Mouse (Mus musculus) limb, embryonic 13.5 days (tissue): Measurements from ENCODE around the gene Ier5. TPM values are rescaled to one million over a fixed set of nuclear protein-coding genes. Genes with fewer than 3 reads are reported as not detected.

Source experiments
- ATAC-seq: fragments of 200-750 bp; cut with Nextera tagmentation; 2 replicates; pipeline ENCODE4 v1.8.0; 2017; ENCODE audit warnings: low read depth, moderate number of reproducible peaks, moderate TSS enrichment; ENCODE audit not compliant: low FRiP score
- H3K27ac ChIP-seq: fragments of 300-500 bp; sonication (generic); 2 replicates; pipeline ENCODE4 v1.5.1; 2015; ENCODE audit warnings: inconsistent platforms, mild to moderate bottlenecking, moderate library complexity
- H3K27me3 ChIP-seq: fragments of 300-500 bp; sonication (generic); 2 replicates; pipeline ENCODE4 v1.6.1; 2015; ENCODE audit warnings: mild to moderate bottlenecking, inconsistent platforms
- H3K36me3 ChIP-seq: fragments of 300-500 bp; sonication (generic); 2 replicates; pipeline ENCODE4 v1.6.1; 2015; ENCODE audit warnings: inconsistent platforms, mild to moderate bottlenecking, moderate library complexity
- H3K4me1 ChIP-seq: fragments of 300-500 bp; sonication (generic); 2 replicates; pipeline ENCODE4 v1.6.1; 2015; ENCODE audit warnings: inconsistent platforms
- H3K4me2 ChIP-seq: fragments of 300-500 bp; sonication (generic); replicated peaks from 2 replicates; pipeline ENCODE4 v1.6.1; 2015; ENCODE audit warnings: inconsistent platforms, mild to moderate bottlenecking, moderate library complexity
- H3K4me3 ChIP-seq: fragments of 300-500 bp; sonication (generic); 2 replicates; pipeline ENCODE4 v1.5.1; 2015; ENCODE audit warnings: moderate library complexity, mild to moderate bottlenecking, inconsistent platforms
- H3K9ac ChIP-seq: fragments of 300-500 bp; sonication (generic); 2 replicates; pipeline ENCODE4 v1.6.1; 2015; ENCODE audit warnings: mild to moderate bottlenecking, inconsistent platforms
- H3K9me3 ChIP-seq: fragments of 300-500 bp; sonication (generic); 2 replicates; pipeline ENCODE4 v1.6.1; 2016; ENCODE audit warnings: inconsistent platforms
- WGBS: fragments of 180-500 bp; shearing (Covaris S2); methylation state at CpG from one replicate; pipeline ENCODE4 v1.1.7; 2015; 5-methylcytosine and 5-hydroxymethylcytosine counted together
- polyA plus RNA-seq: library from polyadenylated mRNA; unstranded; fragments of >200 nt; fragmentation: Nextera tagmentation; extraction: Ambion mirVana; gene quantifications from 2 replicates; pipeline ENCODE4 v1.2.1, GENCODE M21; 2015

Gene Ier5
- polyA plus RNA-seq, 1 experiment from 2014 or later: 5.8 TPM

- H3K4me1 ChIP-seq: peaks cover 50% of the 10 kb centered on the region
- ATAC-seq: no peak
- no peaks in the 10 kb centered on the region for H3K36me3 ChIP-seq
- no peak overlapping the region for H3K4me2 ChIP-seq
- H3K9ac ChIP-seq: no peak overlapping the region
- 0 out of 2 replicates have a peak, but pooled peaks cover 6% of the 10 kb centered on the region for H3K27me3 ChIP-seq
- 53% methylated on average over 6 of the region's 6 CpGs for WGBS
- H3K4me3 ChIP-seq: no peak overlapping the region
- no peak overlapping the region for H3K27ac ChIP-seq
- no peaks in the 10 kb centered on the region for H3K9me3 ChIP-seq
These were observed 41.1 kb downstream of the Ier5 start for GRCm38 (mm10) chr1:155058099-155059012.

GRCm38 (mm10) chr1:155056166-155056565 lies 43.3 kb downstream of the Ier5 start:
- no peak overlapping the region for H3K27ac ChIP-seq
- no peaks in the 10 kb centered on the region for H3K36me3 ChIP-seq
- 93% methylated on average over 1 of the region's 1 CpGs for WGBS
- peaks cover 67% of the 10 kb centered on the region for H3K4me1 ChIP-seq
- no peaks in the 10 kb centered on the region for H3K9me3 ChIP-seq
- no peak for ATAC-seq
- H3K9ac ChIP-seq: no peak overlapping the region
- H3K4me2 ChIP-seq: no peak overlapping the region
- no peaks in the 10 kb centered on the region for H3K27me3 ChIP-seq
- no peak overlapping the region for H3K4me3 ChIP-seq

GRCm38 (mm10) chr1:155055041-155055440 lies 44.4 kb downstream of the Ier5 start:
- peak overlapping the region; percentile 72 for H3K27ac ChIP-seq
- no peaks in the 10 kb centered on the region for H3K27me3 ChIP-seq
- peaks cover 67% of the 10 kb centered on the region for H3K4me1 ChIP-seq
- peak overlapping the region; percentile 32 for H3K4me2 ChIP-seq
- ATAC-seq: peak; percentile 55
- H3K4me3 ChIP-seq: no peak overlapping the region
- no peaks in the 10 kb centered on the region for H3K36me3 ChIP-seq
- no peak overlapping the region for H3K9ac ChIP-seq
- WGBS: 11% methylated on average over 3 of the region's 3 CpGs
- H3K9me3 ChIP-seq: no peaks in the 10 kb centered on the region

- peak overlapping the region; percentile 72 for H3K27ac ChIP-seq
- ATAC-seq: peak; percentile 46; the same call in 1 of the 2 replicates
- WGBS: 17% methylated on average over 6 of the region's 6 CpGs
- H3K27me3 ChIP-seq: no peaks in the 10 kb centered on the region
- no peak overlapping the region for H3K4me3 ChIP-seq
- H3K4me1 ChIP-seq: peaks cover 67% of the 10 kb centered on the region
- H3K36me3 ChIP-seq: no peaks in the 10 kb centered on the region
- H3K9ac ChIP-seq: no peak overlapping the region
- no peaks in the 10 kb centered on the region for H3K9me3 ChIP-seq
- H3K4me2 ChIP-seq: peak overlapping the region; percentile 32
These were observed 45.0 kb downstream of the Ier5 start for GRCm38 (mm10) chr1:155054366-155054965.

- H3K27ac ChIP-seq: peak overlapping the region; percentile 76; the same call in 1 of the 2 replicates
- no peak overlapping the region for H3K9ac ChIP-seq
- no peak for ATAC-seq
- no peak overlapping the region for H3K4me2 ChIP-seq
- H3K4me3 ChIP-seq: no peak overlapping the region
- peaks cover 65% of the 10 kb centered on the region for H3K4me1 ChIP-seq
- no peaks in the 10 kb centered on the region for H3K27me3 ChIP-seq
- WGBS: 87% methylated on average over 1 of the region's 1 CpGs
- no peaks in the 10 kb centered on the region for H3K36me3 ChIP-seq
- no peaks in the 10 kb centered on the region for H3K9me3 ChIP-seq
These were observed 46.1 kb downstream of the Ier5 start for GRCm38 (mm10) chr1:155053296-155053695.

- Histone ChIP-seq H3K4me3 (no peak overlapping the region), H3K9me3 (no peaks in the 10 kb centered on the region), H3K27me3 (no peaks in the 10 kb centered on the region), H3K4me1 (peaks cover 65% of the 10 kb centered on the region), H3K9ac (no peak overlapping the region), H3K4me2 (no peak overlapping the region), H3K27ac (peak overlapping the region; percentile 76; the same call in 1 of the 2 replicates), H3K36me3 (no peaks in the 10 kb centered on the region)
- WGBS: 31% methylated on average over 9 of the region's 9 CpGs
- no peak for ATAC-seq
These were observed 46.7 kb downstream of the Ier5 start for GRCm38 (mm10) chr1:155052761-155053166.

GRCm38 (mm10) chr1:155052131-155052760 lies 47.2 kb downstream of the Ier5 start:
- Histone ChIP-seq H3K27me3 (no peaks in the 10 kb centered on the region), H3K9me3 (no peaks in the 10 kb centered on the region), H3K9ac (peak overlapping the region; percentile 4; the same call in 1 of the 2 replicates), H3K4me1 (peaks cover 65% of the 10 kb centered on the region), H3K27ac (peak overlapping the region; percentile 76), H3K36me3 (no peaks in the 10 kb centered on the region), H3K4me2 (no peak overlapping the region), H3K4me3 (no peak overlapping the region)
- 32% methylated on average over 4 of the region's 4 CpGs for WGBS
- no peak for ATAC-seq

GRCm38 (mm10) chr1:155051701-155052127 lies 47.7 kb downstream of the Ier5 start:
- Histone ChIP-seq H3K4me1 (peaks cover 65% of the 10 kb centered on the region), H3K4me2 (no peak overlapping the region), H3K9ac (0 out of 2 replicates have a peak overlapping the region, but pooled peaks have one; percentile 4), H3K27ac (peak overlapping the region; percentile 76; the same call in 1 of the 2 replicates), H3K27me3 (no peaks in the 10 kb centered on the region), H3K9me3 (no peaks in the 10 kb centered on the region), H3K4me3 (no peak overlapping the region), H3K36me3 (no peaks in the 10 kb centered on the region)
- 52% methylated on average over 10 of the region's 10 CpGs for WGBS
- ATAC-seq: no peak

- Histone ChIP-seq H3K27ac (no peak overlapping the region), H3K4me2 (no peak overlapping the region), H3K4me3 (no peak overlapping the region), H3K9me3 (no peaks in the 10 kb centered on the region), H3K9ac (no peak overlapping the region), H3K36me3 (no peaks in the 10 kb centered on the region), H3K27me3 (no peaks in the 10 kb centered on the region), H3K4me1 (peaks cover 62% of the 10 kb centered on the region)
- no peak for ATAC-seq
- 87% methylated on average over 9 of the region's 9 CpGs for WGBS
These were observed 48.4 kb downstream of the Ier5 start for GRCm38 (mm10) chr1:155050897-155051592.

GRCm38 (mm10) chr1:155050174-155050573 lies 49.3 kb downstream of the Ier5 start:
- 32% methylated on average over 5 of the region's 5 CpGs for WGBS
- peak; percentile 22; the same call in 1 of the 2 replicates for ATAC-seq
- H3K4me1 ChIP-seq: peaks cover 56% of the 10 kb centered on the region
- no peaks in the 10 kb centered on the region for H3K36me3 ChIP-seq
- no peak overlapping the region for H3K4me2 ChIP-seq
- H3K27ac ChIP-seq: no peak overlapping the region
- no peaks in the 10 kb centered on the region for H3K27me3 ChIP-seq
- H3K9me3 ChIP-seq: no peaks in the 10 kb centered on the region
- H3K4me3 ChIP-seq: no peak overlapping the region
- no peak overlapping the region for H3K9ac ChIP-seq

GRCm38 (mm10) chr1:155048947-155049346 lies 50.5 kb downstream of the Ier5 start:
- Histone ChIP-seq H3K36me3 (no peaks in the 10 kb centered on the region), H3K9ac (no peak overlapping the region), H3K27ac (no peak overlapping the region), H3K4me3 (no peak overlapping the region), H3K4me2 (no peak overlapping the region), H3K4me1 (peaks cover 44% of the 10 kb centered on the region), H3K27me3 (no peaks in the 10 kb centered on the region), H3K9me3 (no peaks in the 10 kb centered on the region)
- ATAC-seq: peak; percentile 71
- 5% methylated on average over 5 of the region's 5 CpGs for WGBS
